Comparison of ENCODE assay signal across 9 mouse cellular contexts in the genomic region with DNA sequence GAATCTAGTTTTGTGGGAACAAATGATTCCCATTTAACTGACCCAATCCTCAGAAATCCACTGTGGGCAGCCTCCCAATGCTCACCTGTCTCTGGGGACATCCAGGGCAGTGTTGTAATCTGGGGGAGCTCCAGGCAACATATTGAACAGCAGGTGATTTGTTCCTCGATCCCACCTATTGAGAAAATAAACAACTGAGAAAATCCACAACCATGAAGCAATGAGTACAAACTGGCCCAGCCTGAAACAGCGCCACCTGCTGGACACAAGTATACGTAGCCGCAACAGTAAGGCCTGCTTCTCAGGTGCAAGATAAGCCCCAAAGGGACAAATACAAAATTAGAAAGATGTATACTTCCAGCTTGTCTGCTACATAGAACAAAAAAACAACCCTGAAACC. TPM values are rescaled to one million over a fixed set of nuclear protein-coding genes. Genes with fewer than 3 reads are reported as not detected.
DNase-seq lines count a peak whose midpoint lies in the region; TF ChIP-seq lines count a peak whose summit lies in the region.
"Had no signal": no experiment of that assay in that cellular context is flagged by ENCODE, and none has a peak within 500 bp of the region (broad histone marks: within the 10 kb centered on the region; RNA-seq: fewer than 3 reads in every experiment).

No protein-coding gene starts in this region.

- TF ChIP-seq CTCF in ES-Bruce4 (IDR thresholded peaks at IDR 0.05; ENCODE audit: low read depth, low read length): peak; percentile 93

- intact Hi-C loops in left cerebral cortex, postnatal 14 days (cut with DNase I): loop anchor here (10.0 kb wide), 1 partner anchor 337 kb away; no protein-coding TSS in a partner anchor

- DNase-seq in layer of hippocampus, adult 11-12 months (ENCODE audit: low spot score): peak; percentile 48
- DNase-seq in layer of hippocampus, adult 9-10 months (ENCODE audit: low spot score): no peak
- DNase-seq in adrenal gland, postnatal 10 days: peak; percentile 74
- DNase-seq in embryo, embryonic 11.5 days (ENCODE audit: low read depth, low spot score): peak; percentile 54
- peak; percentile 53 to 70 for DNase-seq in left cerebral cortex, postnatal 14 days (ENCODE audit: low spot score in 2 of 2)
- peak; percentile 66 for DNase-seq in retina, postnatal 1 day

- no peak overlapping the region for H3K9ac ChIP-seq in ES-Bruce4 (ENCODE audit: low read depth, poor library complexity, severe bottlenecking)
- H3K9ac ChIP-seq: heart, embryonic 15.5 days had no signal

- H3K27ac ChIP-seq in ES-Bruce4 (ENCODE audit: insufficient read depth, low read length): no peak overlapping the region
- H3K27ac ChIP-seq: heart, embryonic 15.5 days had no signal

- no peak overlapping the region for H3K4me3 ChIP-seq in ES-Bruce4 (ENCODE audit: low read depth, low read length)
- H3K4me3 ChIP-seq: heart, embryonic 15.5 days; myocyte had no signal

- TF ChIP-seq EP300 in ES-Bruce4 (IDR thresholded peaks at IDR 0.05; ENCODE audit: insufficient read depth, low read depth, low read length): no peak

- no peak for TF ChIP-seq POLR2A in ES-Bruce4 (IDR thresholded peaks at IDR 0.05; ENCODE audit: insufficient read depth, low read length)

- no peaks in the 10 kb centered on the region for H3K9me3 ChIP-seq in ES-Bruce4 (replicated peaks; ENCODE audit: control insufficient read depth, insufficient read depth, low read length, poor library complexity, severe bottlenecking)
- H3K9me3 ChIP-seq: heart, embryonic 15.5 days had no signal

- no peaks in the 10 kb centered on the region for H3K27me3 ChIP-seq in ES-Bruce4 (ENCODE audit: control insufficient read depth, insufficient read depth, low read length, poor library complexity, severe bottlenecking)
- H3K27me3 ChIP-seq: heart, embryonic 15.5 days had no signal

- H3K36me3 ChIP-seq in ES-Bruce4 (ENCODE audit: control insufficient read depth, insufficient read depth, low read length, poor library complexity, severe bottlenecking): no peaks in the 10 kb centered on the region

- H3K4me1 ChIP-seq in ES-Bruce4 (ENCODE audit: control insufficient read depth, insufficient read depth, low read length): no peaks in the 10 kb centered on the region
- H3K4me1 ChIP-seq: heart, embryonic 15.5 days had no signal

RNA-seq across cellular contexts. Expression of a gene that starts 10.6 kb away (rescaled TPM):
- 32.8 and 36.6 TPM in 2 replicates for polyA plus RNA-seq in ES-Bruce4 (2011; ENCODE audit: insufficient read depth, insufficient read length, low read depth, missing spikeins)
- 10 to 100 TPM; 79.1 to 80.4 TPM for total RNA-seq in adrenal gland, postnatal 10 days (2021)
- total RNA-seq in left cerebral cortex, postnatal 14 days (2021): 10 to 100 TPM; 53.6 to 55.7 TPM

RNA-seq across cellular contexts. Expression of a gene that starts 37.9 kb away (rescaled TPM):
- polyA plus RNA-seq in ES-Bruce4 (2011; ENCODE audit: insufficient read depth, insufficient read length, low read depth, missing spikeins): 3.5 and 4.8 TPM in 2 replicates
- 10 to 100 TPM; 13.8 to 14.2 TPM for total RNA-seq in adrenal gland, postnatal 10 days (2021)
- total RNA-seq in left cerebral cortex, postnatal 14 days (2021): 1 to 10 TPM; 3.2 to 3.7 TPM

RNA-seq across cellular contexts. Expression of a gene that starts 57.1 kb away (rescaled TPM):
- 1.3 TPM in 1 of 2 replicates, not detected in the other for polyA plus RNA-seq in ES-Bruce4 (2011; ENCODE audit: insufficient read depth, insufficient read length, low read depth, missing spikeins)
- 1 to 10 TPM; 1.3 to 1.4 TPM for total RNA-seq in adrenal gland, postnatal 10 days (2021)
- total RNA-seq in left cerebral cortex, postnatal 14 days (2021): 1 to 10 TPM in 1 of 2 experiments, not detected in 1; 1.2 TPM
- polyA plus RNA-seq: heart, embryonic 15.5 days had no signal
